Mouse (Mus musculus) mesoderm, embryonic 11.5 days (tissue): ENCODE measurements around the gene Kif21a.

Experiments
- DNase-seq: peaks from one replicate; pipeline ENCODE4 v3.0.0-alpha.2; 2012; ENCODE audit warnings: low read depth, low spot score

Gene Kif21a

GRCm38 (mm10) chr15:91049496-91050441, at the start of gene Kif21a:
TSS of gene Kif21a (minus strand) at chr15:91049948.
- peak; percentile 81 for DNase-seq

GRCm38 (mm10) chr15:91096606-91097005, 46.9 kb upstream of the Kif21a start:
- DNase-seq: no peak

DNA sequence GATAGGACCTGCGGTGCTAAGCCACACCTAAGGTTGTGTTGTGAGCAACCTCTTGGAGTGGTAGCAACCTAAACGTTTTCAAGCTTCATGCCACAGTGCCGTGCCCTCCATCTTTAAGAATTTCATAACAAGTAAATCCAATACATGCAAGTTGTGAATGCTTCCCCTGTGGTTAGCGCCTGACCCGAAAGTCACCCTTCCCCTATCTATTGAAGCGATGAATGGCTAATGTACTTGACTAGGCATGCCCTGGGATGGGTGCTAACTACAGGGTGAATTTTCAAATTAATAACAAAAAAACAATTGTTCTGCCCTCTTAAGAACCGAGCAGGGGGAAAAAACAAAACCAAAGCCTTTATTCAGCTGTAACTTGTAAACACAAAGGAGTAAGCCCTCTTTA, 39.7 kb upstream of the Kif21a start:
- peak; percentile 25 for DNase-seq

DNA sequence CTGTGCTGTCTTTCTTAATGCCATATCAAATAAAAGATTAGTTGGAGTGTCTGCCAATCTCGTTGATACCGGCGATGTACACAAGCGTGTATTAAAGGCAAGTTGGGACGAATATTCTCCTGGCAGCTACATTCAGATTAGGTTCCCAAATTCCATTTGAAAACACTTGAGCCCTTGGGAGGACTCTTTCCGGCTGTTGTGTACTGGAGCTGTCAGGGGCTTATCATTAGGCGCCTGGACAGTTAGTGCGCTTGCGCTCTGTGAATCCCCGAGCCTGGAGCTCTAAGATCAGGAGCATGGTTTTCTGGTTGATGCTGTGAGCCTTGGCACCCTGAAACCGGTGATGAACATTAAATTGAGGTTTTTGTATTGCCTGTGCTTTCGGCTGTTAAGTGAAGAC, 38.3 kb upstream of the Kif21a start:
- DNase-seq: no peak

DNA sequence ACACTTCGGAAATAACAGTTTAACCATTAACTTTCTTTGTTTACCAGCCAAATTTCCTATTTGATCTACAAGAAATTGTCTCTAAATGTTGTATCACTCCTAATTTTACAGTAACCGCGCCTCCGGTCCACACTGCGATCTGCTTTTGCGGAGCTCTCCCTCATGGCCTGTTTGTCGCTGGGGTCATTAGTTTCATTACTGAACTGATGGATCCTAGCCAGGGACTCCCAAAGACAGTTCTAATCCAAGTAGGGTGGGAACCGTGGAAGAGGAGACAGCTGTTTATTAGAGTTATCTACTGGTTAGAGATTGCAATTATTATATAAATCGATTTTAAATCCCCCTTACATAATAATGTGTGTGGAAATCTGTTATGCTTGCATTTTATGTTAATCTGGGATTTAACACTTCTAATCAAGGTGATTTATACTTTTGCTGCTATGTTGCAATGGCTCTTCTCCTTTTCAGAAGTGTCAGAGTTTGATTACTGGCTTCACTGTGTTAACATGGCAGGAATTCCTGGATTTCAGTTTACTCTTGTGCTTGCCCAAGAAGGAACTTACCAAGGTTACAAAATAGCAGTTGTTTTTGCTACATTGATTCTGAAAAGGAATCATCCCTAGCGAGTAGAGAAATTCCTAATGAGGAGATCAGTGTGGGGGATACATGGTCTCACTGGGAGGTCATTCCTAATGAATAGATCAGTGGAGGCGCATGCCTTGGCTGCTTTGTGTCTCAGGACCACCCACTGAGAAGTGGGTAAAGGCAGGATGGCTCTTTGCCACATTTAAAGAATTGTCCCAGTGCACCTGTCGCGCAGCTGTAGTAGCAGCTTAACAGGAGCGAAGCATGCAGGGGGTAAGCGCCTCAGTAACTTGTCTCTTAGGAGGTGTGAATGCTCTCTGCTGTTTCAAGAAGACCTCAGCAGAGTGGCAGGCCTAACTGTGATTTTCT, 28.0 kb upstream of the Kif21a start:
- DNase-seq: peak; percentile 67

GRCm38 (mm10) chr15:91072440-91072839, 22.7 kb upstream of the Kif21a start:
- DNase-seq: no peak

DNA sequence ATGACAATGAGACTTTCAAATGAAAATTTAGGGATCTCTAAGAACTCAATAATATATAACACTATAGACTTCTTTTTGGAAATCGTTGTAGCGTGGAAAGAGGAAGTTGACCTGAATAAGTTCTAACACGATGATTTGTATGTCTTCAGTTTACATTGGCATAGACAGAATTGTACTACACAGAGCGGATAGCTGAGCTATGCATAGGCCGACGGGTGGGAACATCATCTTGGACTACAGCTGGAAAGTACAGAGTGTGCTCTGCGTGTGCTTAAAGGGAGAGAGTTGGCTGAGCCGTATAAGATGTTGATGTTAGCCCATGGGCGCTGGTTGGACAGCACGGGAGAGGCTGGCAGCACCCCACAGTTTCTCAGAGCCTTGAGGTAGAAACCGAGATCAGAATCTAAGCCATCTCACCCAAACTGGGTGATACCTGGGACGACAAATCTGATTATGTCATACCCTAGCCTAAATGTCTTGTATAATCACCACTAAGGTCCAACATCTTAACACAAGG, 14.6 kb upstream of the Kif21a start:
- no peak for DNase-seq

- no peak for DNase-seq
These were observed 14.1 kb upstream of the Kif21a start for GRCm38 (mm10) chr15:91063845-91064244.

DNA sequence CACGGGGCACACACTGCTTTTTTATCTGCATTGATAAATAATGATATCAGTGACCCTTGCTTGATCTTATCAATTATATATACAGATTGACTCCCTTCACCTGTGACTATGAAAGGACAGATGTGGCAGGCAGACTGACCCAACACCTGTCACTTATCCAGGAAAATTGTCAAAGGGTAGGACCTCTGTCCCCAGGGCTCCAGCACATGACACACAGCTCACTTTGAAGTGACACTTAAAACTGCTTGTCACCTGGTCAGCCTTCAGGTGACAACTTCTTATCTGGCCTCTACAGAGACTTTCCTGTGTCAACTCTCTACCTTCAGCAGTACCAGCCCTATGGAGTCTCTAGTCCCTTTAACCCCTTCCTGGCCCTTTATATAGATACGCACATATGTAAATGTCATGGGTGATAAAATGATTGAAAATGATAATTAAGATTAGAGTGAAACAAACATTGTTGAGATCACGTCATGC, 7.2 kb upstream of the Kif21a start:
- no peak for DNase-seq

DNA sequence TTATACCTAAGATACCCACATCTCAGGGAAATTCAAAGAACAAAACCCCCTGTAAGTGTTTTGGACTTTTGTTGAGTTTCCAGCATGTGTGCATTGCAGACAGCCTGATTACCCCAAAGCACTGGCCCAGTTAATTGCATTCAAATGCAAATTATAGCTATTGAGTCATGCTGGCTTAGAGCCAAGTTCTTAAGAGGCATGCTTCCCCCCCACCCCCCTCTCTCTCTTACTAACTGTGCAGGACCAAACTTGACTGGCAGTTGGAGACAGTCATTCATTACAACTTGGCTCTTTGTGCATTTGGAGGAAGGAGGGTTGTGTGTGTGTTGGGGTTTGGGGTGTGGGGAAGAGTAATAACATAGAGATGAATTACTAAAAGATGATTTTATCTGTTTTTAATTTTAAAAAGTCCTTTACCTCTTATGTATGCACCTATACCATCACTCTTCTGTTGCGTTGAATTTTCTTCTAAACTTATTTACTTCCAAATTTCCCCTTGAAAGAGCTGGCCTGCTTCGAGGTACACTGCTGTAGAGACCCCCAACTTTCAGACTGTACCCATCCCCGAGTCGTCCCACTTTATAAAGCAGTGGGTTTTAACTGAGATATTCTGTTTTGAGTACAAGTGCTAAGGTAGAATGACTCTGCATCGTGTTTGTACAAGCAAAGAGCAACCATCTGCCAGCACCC, 6.6 kb upstream of the Kif21a start:
- DNase-seq: peak; percentile 75

DNA sequence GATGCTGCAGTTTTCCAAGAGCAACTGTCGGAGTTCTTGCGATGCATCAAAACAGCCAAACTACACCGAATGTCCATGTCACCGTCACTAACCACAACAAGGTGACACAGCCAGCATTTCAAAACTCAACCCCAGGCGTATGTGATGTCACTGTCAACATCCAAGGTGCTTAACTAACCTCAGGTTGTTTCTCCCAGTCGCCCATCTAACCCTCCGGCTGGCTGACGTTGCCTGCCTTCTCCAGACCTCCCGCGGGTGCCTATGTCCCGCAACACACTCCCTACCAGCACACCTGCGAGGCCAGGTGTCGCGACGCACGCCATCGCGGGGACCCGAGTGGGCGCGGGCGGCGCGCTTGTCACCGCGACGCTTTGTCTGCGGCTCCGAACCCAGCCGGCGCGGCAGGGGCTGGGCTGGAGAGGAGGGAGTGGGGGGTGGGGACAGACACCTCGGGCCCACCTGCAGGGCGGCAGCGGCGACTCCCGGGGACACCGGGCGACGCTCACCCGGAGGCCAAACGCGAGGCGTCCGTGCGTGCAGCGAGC, 725 bp downstream of the Kif21a start:
- peak; percentile 33 for DNase-seq

DNA sequence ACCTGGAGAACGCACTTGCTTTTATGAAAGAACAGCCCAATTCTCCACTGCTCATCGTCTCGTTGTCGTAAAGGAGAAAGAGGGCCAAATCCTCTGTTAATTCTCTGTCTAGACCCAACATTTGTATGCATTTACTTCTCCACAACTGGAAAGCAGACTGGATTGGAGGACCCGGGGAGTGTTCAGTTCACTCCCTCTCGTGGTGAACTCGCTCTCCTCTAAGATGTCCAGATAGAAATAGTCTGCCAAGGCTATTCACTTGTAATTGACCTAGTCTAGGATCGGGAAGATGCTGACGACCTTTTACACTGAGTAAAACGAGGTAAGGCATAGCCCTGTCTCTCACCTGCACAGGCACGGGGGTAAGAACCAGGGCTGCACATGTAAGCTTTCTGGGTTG, 2.1 kb downstream of the Kif21a start:
- no peak for DNase-seq

DNA sequence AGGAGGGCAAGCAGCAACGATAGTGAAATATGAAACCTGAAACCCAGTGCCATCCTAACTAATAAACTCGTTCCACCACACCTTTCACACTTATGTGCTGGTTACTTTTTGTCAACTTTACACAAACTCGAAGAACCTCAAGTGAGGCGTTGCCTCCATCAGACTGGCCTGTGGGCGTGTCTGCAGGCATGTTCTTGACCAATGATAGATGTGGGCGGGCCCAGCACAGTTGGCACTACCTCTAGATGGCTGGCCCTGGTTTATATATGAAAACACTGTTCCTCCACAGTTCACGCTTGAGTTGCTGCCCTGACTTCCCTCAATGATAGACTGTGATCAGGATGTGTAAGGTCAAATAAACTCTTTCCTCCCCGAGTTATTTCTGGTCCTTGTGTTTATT, 3.2 kb downstream of the Kif21a start:
- DNase-seq: no peak

- no peak for DNase-seq
These were observed 6.5 kb downstream of the Kif21a start for GRCm38 (mm10) chr15:91043263-91043662.

- DNase-seq: no peak
These were observed 10.9 kb downstream of the Kif21a start for GRCm38 (mm10) chr15:91038860-91039259.

DNA sequence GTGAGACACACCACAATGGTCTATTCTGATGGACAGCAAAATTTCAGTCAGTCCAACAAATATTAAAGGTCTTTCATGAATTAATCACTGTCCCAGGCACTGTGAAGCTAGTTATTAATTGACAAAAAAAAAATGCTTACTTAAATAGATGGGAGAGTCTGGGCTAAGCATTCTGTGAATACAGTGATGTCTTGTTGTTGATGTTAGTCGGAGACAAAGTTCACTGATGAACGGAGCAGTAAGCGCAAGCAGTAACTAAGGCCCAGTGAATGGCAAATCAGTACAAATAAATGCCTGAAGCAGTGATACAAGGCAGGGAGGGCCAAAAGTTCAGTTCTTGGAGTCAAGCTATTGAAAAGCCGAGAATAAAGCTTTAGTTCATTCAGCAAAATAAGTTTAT, 15.7 kb downstream of the Kif21a start:
- DNase-seq: no peak

DNA sequence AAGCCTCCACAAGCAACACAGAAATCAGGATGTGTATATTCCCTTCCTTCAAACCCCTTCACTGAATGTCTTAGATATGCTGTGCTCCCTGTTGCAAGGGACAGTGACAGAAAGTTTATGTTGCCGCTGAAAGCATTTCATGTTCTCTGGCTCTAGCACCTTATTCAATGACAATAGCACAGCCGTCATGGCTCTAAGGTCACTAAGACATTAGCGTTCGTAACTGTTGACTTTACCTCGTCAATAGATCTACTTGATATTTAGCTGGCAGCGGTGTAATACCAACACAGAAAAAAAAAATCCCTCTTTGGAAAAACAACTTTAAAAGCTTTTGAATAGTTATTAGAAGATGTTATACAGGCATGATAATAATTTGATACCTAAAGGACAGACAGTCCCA, 16.2 kb downstream of the Kif21a start:
- no peak for DNase-seq

DNA sequence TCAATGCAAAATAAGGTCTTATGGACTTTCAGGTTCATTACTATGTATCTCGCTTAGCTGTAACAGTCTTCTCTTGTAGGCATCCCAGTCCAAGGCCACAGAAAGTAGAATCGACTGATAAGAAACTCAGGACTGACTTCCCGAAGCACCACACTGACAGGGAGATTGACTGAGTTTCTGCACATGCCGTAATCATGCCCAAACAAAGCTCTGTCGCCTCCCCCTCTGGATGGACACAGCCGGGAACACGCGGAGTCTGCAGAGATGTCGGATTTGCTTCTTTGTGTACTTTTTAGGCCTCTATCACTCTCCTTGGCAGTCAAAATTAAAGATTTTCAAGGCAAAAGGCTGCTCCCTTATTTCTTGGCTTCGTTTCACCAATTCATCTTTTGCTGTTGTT, 20.8 kb downstream of the Kif21a start:
- DNase-seq: no peak

DNA sequence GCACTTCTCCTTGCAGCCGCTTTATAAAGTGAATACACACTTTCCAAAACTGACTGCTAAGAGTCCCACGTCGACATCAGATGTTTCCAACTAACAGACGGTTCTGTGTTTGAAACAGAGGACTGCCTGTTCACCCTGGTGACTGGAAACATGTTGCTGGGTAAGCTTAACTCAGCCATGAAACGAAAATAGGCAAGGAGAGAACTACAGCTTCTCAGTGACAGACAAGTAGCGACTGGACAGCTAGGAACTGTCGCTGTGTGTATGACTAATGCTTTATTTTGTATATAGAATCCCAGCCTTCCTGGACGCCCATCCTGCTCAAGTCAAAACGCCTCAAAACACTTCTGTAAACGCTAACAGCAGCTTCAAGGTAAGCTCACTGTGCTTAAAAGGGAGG, 21.3 kb downstream of the Kif21a start:
- no peak for DNase-seq

DNA sequence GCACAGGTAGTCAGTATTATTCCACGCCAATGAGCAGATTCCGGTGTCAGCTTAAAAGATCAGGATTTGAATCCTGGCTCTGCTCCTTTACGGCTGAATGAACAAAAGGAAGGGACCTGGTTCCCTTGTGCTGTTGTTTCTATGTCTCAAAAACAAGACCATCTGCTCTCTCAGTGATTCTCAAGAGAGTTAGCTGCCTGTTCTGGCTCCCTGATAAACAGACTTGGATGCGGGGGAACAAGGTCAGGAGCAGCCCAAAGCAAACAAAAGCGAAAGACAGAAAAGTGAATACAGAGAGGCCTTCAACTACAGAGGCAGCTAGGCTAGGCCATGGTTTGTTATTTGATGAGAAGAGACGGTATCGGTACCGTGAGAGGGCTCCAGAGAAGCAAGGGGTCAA, 27.5 kb downstream of the Kif21a start:
- no peak for DNase-seq

- no peak for DNase-seq
These were observed 30.9 kb downstream of the Kif21a start for GRCm38 (mm10) chr15:91018861-91019187.
